Mouse (Mus musculus) adrenal gland, postnatal 14 days (tissue): ENCODE data around the gene Tmem212. TPM values are rescaled to one million over a fixed set of nuclear protein-coding genes. Genes with fewer than 3 reads are reported as not detected.
A peak's percentile ranks its signal among the peaks of the same experiment; 100 is the strongest.
"Not testable (repeated sequence)": the region's sequence is repeated elsewhere in the genome, so short reads cannot be mapped to it uniquely, and the experiment has no call there.

Experiments used
- DNase-seq: peaks from one replicate; pipeline ENCODE4 v3.0.0; 2021; ENCODE audit warnings: mixed read lengths
- long read RNA-seq, 2 experiments: library from polyadenylated mRNA; stranded (forward); transcript quantifications; one replicate each; pipeline ENCODE4 v2.0.0; 2021
- total RNA-seq: library from RNA; stranded (reverse); gene quantifications from 2 replicates; pipeline ENCODE4 v1.2.3, GENCODE M21; 2021

Gene Tmem212
- not detected in 2 replicates for total RNA-seq
- long read RNA-seq, experiment 1 = 0 reads
- long read RNA-seq, experiment 2 = 0 reads

- no peak for DNase-seq
Measured at GRCm38 (mm10) chr3:27896318-27896892, at the start of gene Tmem212. TSS of gene Tmem212 (minus strand) at chr3:27896368.

DNA sequence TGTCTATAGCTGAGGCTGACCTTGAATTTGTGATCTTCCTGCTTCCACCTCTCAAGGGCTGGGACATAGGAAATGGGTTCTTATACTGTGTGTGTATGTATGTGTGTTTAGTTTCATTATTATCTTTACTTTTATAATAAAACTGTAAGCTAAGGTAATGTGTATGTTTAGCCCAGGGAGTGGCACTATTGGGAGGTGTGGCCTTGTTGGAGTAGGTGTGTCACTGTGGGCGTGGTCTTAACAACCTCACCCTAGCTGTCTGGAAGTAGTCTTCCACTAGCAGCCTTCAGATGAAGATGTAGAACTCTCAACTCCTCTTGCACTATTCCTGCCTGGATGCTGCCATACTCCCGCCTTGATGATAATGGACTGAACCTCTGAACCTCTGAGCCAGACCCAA lies 49.2 kb upstream of the Tmem212 start:
- DNase-seq = not testable (repeated sequence)

DNA sequence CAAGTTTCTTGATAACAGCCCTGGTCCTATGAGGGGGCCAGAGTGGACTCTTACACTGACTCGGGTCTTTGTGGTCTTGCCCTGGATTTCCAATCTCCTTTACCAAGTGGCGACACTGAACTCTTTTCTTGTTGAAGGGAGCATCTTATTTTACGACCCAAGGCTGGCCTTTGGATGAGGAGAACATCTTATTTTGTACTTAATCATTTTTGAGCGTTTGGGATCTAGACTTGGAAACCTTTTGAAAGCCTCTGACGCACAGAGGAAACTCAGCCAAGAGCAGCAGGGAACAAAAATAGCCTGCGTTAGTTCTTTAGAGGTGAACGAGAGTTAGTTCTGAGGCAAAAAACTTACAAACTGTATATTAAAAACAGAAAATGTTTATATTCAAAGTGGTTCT lies 46.8 kb upstream of the Tmem212 start:
- no peak for DNase-seq

- DNase-seq = no peak
Measured at GRCm38 (mm10) chr3:27941634-27942033, 45.5 kb upstream of the Tmem212 start.

DNA sequence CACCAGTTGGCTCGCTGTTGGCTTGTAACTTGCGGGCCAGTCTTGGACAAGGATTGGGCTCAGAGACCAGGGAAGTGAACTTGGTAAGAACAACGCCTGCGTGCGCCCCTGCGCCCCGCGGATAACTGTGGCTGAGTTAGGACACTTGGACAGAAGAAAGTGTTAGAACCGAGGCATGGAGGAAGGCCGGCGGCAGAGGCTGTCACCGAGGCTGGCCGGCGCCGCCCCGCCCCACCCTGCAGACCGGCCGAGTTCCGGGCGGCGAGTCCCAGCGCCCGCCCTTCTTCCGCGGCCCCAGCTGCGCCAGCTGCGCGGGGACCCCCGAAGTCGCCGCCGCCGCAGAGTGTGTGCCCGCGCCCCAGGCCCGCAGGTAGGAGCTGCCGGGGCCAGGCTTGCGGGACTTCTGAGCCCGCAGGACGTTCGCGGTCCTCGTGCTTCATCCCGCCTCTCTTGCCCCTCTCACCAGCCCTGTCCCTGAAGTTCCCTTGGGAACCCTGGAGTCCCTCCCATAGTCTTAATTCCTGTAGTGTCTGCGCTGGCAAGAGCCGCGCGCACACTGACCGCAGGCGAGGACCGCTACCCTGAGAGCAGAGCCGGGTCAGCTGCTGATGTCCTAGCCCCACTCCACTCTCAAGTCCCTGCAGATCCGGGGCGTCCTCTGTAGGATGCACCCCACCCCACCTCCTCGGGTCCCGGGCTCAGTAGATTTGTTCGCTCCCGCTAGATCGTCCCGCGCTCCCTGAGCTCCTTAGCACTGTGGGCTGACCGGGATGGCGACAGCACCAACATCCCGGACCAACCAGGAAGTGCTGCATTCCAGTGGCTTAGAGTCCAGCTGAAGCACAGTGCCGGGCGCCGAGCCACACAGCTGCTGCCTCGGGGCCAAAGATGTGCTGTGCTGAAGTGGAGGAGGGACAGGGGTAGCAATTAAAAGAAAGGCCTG lies 42.5 kb upstream of the Tmem212 start, which contains the start of gene Pld1:
Gene Pld1 (plus strand): TSS at position 315 of the 943 bp plus-strand sequence.
- peak; percentile 82 for DNase-seq

GRCm38 (mm10) chr3:27937144-27938110 lies 41.3 kb upstream of the Tmem212 start:
- DNase-seq = no peak

DNA sequence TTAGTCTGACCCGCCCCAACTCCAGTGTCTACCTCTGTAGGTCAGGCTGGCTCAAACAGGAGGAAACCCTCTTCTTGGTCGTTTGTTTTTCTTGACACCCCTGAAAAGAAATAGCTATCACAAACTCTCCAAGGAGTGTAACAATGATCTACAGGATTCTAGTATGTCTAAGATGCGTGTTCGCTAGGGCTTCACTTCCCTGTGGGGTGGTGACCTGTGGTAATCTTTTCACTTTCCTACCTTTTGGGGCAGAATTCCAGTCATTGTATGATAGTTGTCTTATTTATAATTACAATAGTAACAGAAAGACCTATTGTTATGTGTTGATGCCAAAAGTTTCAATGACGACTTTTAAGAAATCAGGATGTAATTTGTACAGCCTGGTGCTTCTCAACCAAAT lies 40.6 kb upstream of the Tmem212 start:
- DNase-seq = no peak

DNA sequence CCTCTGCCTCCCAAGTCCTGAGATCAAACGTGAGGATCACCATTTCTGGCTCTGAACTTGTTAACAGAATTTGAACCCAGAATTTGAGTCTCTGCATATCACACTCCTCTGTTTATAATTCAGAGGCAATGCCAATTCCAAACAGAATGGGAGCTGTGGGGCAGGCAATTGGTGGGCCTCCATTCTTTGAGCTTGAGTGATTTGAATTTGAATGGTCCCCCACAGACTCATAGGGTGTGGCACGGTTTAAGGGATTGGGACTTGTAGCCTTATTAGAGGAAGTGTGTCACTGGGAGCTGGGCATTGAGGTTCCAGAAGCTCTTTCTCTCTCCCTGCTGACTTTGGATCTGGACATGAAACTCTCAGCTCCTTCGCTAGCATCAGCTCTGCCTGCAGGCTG lies 39.5 kb upstream of the Tmem212 start:
- DNase-seq = no peak

- no peak for DNase-seq
Measured at GRCm38 (mm10) chr3:27932391-27932790, 36.2 kb upstream of the Tmem212 start.

DNA sequence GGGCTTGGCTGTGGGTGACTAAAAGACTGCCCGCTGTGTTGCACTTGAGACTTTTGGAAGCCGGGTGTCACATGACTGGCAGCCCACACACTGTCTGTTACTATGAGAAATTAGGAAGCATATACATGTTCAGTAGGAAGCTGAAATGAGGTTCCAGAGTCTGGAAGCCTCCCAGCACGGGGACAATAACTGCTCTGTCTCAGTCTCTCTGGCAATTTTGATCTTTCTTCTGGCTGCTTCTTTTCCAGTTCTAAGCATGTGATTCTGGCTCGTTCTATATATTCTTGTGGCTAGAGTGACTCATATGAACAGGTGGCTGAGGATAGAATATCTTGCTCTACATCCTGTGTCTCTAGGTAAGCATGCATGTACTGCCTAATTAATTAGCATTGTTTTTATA lies 33.1 kb upstream of the Tmem212 start:
- no peak for DNase-seq

- no peak for DNase-seq
Measured at GRCm38 (mm10) chr3:27924037-27924436, 27.9 kb upstream of the Tmem212 start.

- no peak for DNase-seq
Measured at GRCm38 (mm10) chr3:27921268-27922020, 25.3 kb upstream of the Tmem212 start.

- DNase-seq = no peak
Measured at GRCm38 (mm10) chr3:27918656-27919436, 22.7 kb upstream of the Tmem212 start.

- no peak for DNase-seq
Measured at GRCm38 (mm10) chr3:27909016-27909415, 12.8 kb upstream of the Tmem212 start.

- no peak for DNase-seq
Measured at GRCm38 (mm10) chr3:27908316-27908715, 12.1 kb upstream of the Tmem212 start.

DNA sequence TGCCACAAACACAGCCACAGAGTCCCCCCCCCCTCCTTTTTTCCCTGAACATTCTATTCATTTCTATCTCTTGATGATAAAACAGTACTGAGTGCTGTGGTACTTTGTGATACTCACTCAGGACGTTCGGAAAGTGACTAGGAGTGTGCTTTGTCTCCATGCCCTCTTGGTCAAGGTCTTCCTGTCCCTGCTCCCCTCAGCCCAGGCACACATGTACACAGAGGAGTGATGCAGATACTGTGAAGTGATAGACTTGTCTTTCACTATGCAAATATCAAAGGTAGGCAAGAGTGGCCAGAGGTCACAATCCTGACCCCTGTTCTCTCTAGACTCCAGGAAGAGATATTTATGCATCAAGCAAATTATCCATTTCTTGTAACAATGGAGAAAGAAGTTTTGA lies 11.1 kb upstream of the Tmem212 start:
- DNase-seq = no peak

DNA sequence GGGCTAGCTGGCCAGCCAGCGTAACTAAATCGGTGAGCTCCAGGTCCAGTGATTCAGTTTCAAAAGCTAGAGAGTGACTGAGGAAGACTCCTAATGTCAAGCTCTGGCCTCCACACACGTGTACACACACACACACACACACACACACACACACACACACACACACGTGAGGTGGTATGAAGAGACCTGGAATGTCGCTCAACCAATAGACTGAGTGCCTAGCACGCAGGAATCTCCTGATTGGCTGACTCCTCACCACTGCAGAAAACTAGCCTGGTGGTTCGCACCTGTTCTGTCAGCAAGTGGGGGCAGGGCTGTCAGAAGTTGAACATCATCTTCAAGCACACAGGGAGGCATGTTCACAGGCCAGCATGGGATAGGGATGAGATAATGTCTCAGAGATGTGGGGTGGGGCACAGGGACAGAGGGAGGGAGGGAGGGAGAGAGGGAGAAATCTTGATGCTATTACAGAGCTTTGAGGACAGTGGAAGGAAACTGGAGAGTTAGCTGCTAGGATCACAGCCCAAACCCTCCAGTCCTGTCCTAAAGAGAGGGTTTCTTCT lies 10.6 kb upstream of the Tmem212 start:
- no peak for DNase-seq

- no peak for DNase-seq
Measured at GRCm38 (mm10) chr3:27904659-27905330, 8.6 kb upstream of the Tmem212 start.

GRCm38 (mm10) chr3:27901846-27902245 lies 5.7 kb upstream of the Tmem212 start:
- no peak for DNase-seq
